Mouse (Mus musculus): Measurements from ENCODE around the gene Nat8f1. TPM values are rescaled to one million over a fixed set of nuclear protein-coding genes. Genes with fewer than 3 reads are reported as not detected.

Nat8f1 gene
- polyA plus RNA-seq, 1 experiment from 2014 or later: 16.9 TPM

DNA sequence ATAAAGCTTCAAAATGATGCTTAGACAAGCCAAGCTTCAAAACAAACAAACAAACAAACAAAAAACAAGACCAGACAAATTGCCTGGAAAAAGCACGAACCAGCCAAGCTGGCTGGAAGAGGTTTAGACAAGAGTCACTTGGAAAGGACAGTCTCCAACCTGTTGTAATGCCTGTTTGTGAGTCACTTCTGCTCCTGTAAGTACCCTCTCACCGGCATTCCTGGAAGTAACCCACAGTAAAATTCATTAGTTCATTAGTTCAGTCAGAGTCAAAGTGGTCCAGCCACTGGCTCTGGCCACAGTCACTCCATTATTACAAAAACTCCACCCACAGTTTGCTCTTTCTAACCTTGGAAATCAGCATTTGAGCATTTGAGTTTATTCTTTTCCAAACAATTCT, 51.6 kb downstream of the Nat8f1 start:
- Histone ChIP-seq H3K27ac (replicated peaks) (no peak overlapping the region), H3K36me3 (no peaks in the 10 kb centered on the region), H3K9ac (no peak overlapping the region), H3K27me3 (no peaks in the 10 kb centered on the region), H3K4me1 (replicated peaks) (no peaks in the 10 kb centered on the region), H3K9me3 (no peaks in the 10 kb centered on the region), H3K4me3 (no peak overlapping the region), H3K4me2 (no peak overlapping the region)
- WGBS: 91% methylated on average over 2 of the region's 2 CpGs
- no peak for ATAC-seq (ENCODE audit: low read depth)

DNA sequence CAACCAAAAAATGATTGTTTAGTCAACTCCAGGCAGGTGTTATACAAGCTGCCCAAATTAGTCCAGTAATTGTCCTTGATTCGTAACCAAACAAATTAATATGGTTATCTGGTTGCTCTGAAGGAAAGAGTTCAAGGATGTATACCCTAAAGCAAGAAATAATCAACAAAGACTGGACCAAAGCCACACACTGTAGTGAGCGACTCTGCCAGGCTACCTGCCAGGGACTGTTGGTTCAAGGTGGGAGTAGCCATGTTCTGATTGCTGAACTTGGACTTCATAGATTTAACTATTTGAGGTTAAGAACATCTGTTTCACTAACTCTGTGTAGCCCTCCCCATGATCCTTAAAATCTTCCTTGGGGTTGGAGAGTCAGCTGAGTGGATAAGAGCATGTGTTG, 52.4 kb downstream of the Nat8f1 start:
- Histone ChIP-seq H3K36me3 (no peaks in the 10 kb centered on the region), H3K4me3 (no peak overlapping the region), H3K4me2 (no peak overlapping the region), H3K27me3 (no peaks in the 10 kb centered on the region), H3K9ac (no peak overlapping the region), H3K9me3 (no peaks in the 10 kb centered on the region), H3K4me1 (replicated peaks) (no peaks in the 10 kb centered on the region), H3K27ac (replicated peaks) (no peak overlapping the region)
- no peak for ATAC-seq (ENCODE audit: low read depth)
- WGBS: 84% methylated on average over 2 of the region's 2 CpGs

- WGBS: 86% methylated on average over 3 of the region's 3 CpGs
- no peaks in the 10 kb centered on the region for H3K27me3 ChIP-seq
- no peak for ATAC-seq (ENCODE audit: low read depth)
Measured at GRCm38 (mm10) chr6:85862565-85862964, 52.9 kb downstream of the Nat8f1 start.

GRCm38 (mm10) chr6:85861247-85861646, 54.2 kb downstream of the Nat8f1 start:
- H3K36me3 ChIP-seq: no peaks in the 10 kb centered on the region
- H3K4me1 ChIP-seq (replicated peaks): no peaks in the 10 kb centered on the region
- no peaks in the 10 kb centered on the region for H3K9me3 ChIP-seq
- no peaks in the 10 kb centered on the region for H3K27me3 ChIP-seq
- no peak for ATAC-seq (ENCODE audit: low read depth)
- 77% methylated on average over 3 of the region's 3 CpGs for WGBS
- no peak overlapping the region for H3K4me3 ChIP-seq
- no peak overlapping the region for H3K27ac ChIP-seq (replicated peaks)
- H3K4me2 ChIP-seq: no peak overlapping the region
- no peak overlapping the region for H3K9ac ChIP-seq

More at GRCm38 (mm10) chr6:85862565-85862964, 52.9 kb downstream of the Nat8f1 start:
- H3K9ac ChIP-seq: no peak overlapping the region
- H3K27ac ChIP-seq (replicated peaks): no peak overlapping the region
- H3K36me3 ChIP-seq: no peaks in the 10 kb centered on the region
- no peak overlapping the region for H3K4me3 ChIP-seq
- H3K4me1 ChIP-seq (replicated peaks): no peaks in the 10 kb centered on the region
- no peak overlapping the region for H3K4me2 ChIP-seq
- no peaks in the 10 kb centered on the region for H3K9me3 ChIP-seq

Other genes with a start within 250 kb of the Nat8f1 start
- not detected in 2 replicates for gene Nat8f7, start 202.5 kb downstream of the Nat8f1 start, polyA plus RNA-seq (2015; fragmentation: Nextera tagmentation; extraction: Ambion mirVana)
- 0.20 TPM in 1 of 2 replicates, not detected in the other for gene Nat8f3, start 149.9 kb downstream of the Nat8f1 start, polyA plus RNA-seq (2015; fragmentation: Nextera tagmentation; extraction: Ambion mirVana)
- gene Nat8f6, start 94.7 kb downstream of the Nat8f1 start, polyA plus RNA-seq (2015; fragmentation: Nextera tagmentation; extraction: Ambion mirVana): not detected in 2 replicates
- 0.20 TPM in 1 of 2 replicates, not detected in the other for gene Nat8f5, start 94.7 kb downstream of the Nat8f1 start, polyA plus RNA-seq (2015; fragmentation: Nextera tagmentation; extraction: Ambion mirVana)
- gene Nat8, start 83.6 kb downstream of the Nat8f1 start, polyA plus RNA-seq (2015; fragmentation: Nextera tagmentation; extraction: Ambion mirVana): not detected in 2 replicates
- gene Nat8f2, start 46.5 kb downstream of the Nat8f1 start, polyA plus RNA-seq (2015; fragmentation: Nextera tagmentation; extraction: Ambion mirVana): not detected in 2 replicates
- gene Nat8f4, start 10.8 kb downstream of the Nat8f1 start, polyA plus RNA-seq (2015; fragmentation: Nextera tagmentation; extraction: Ambion mirVana): 4.6 and 5.2 TPM in 2 replicates
- 49.2 and 58.6 TPM in 2 replicates for gene Tprkb, start 3.8 kb downstream of the Nat8f1 start, polyA plus RNA-seq (2015; fragmentation: Nextera tagmentation; extraction: Ambion mirVana)
- 53.0 and 57.4 TPM in 2 replicates for gene Dusp11, start 46.0 kb upstream of the Nat8f1 start, polyA plus RNA-seq (2015; fragmentation: Nextera tagmentation; extraction: Ambion mirVana)
- gene Figla, start 100.5 kb upstream of the Nat8f1 start, polyA plus RNA-seq (2015; fragmentation: Nextera tagmentation; extraction: Ambion mirVana): not detected in 2 replicates
- gene Add2, start 113.0 kb upstream of the Nat8f1 start, polyA plus RNA-seq (2015; fragmentation: Nextera tagmentation; extraction: Ambion mirVana): 137 and 148 TPM in 2 replicates

Data from neural tube, embryonic 13.5 days (tissue).